Mouse (Mus musculus): ENCODE results near the gene Zfp592. TPM values are rescaled to one million over a fixed set of nuclear protein-coding genes. Genes with fewer than 3 reads are reported as not detected.

The Zfp592 gene
- polyA plus RNA-seq, 1 experiment from 2014 or later, result 11.9 TPM

GRCm38 (mm10) chr7:81025751-81026150, 32.3 kb downstream of the Zfp592 start:
- no peak overlapping the region for H3K4me3 ChIP-seq
- H3K9me3 ChIP-seq (replicated peaks), result no peaks in the 10 kb centered on the region
- peaks cover 89% of the 10 kb centered on the region for H3K36me3 ChIP-seq
- peaks cover 30% of the 10 kb centered on the region for H3K4me1 ChIP-seq
- 80% methylated on average over 2 of the region's 2 CpGs for WGBS (ENCODE audit: insufficient replicate concordance)
- H3K27ac ChIP-seq, result no peak overlapping the region
- H3K27me3 ChIP-seq (replicated peaks), result no peaks in the 10 kb centered on the region
- no peak for ATAC-seq
- no peak overlapping the region for H3K9ac ChIP-seq
- H3K4me2 ChIP-seq, result no peak overlapping the region

GRCm38 (mm10) chr7:81039711-81040110, 46.2 kb downstream of the Zfp592 start:
- Histone ChIP-seq H3K9ac (no peak overlapping the region), H3K27ac (no peak overlapping the region), H3K4me1 (no peaks in the 10 kb centered on the region), H3K4me2 (no peak overlapping the region), H3K36me3 (peaks cover 91% of the 10 kb centered on the region), H3K4me3 (no peak overlapping the region), H3K27me3 (replicated peaks) (no peaks in the 10 kb centered on the region), H3K9me3 (replicated peaks) (no peaks in the 10 kb centered on the region)
- WGBS (ENCODE audit: insufficient replicate concordance), result 70% methylated on average over 2 of the region's 2 CpGs
- no peak for ATAC-seq

- ATAC-seq, result no peak
- H3K27ac ChIP-seq, result no peak overlapping the region
- no peaks in the 10 kb centered on the region for H3K9me3 ChIP-seq (replicated peaks)
- H3K4me1 ChIP-seq, result no peaks in the 10 kb centered on the region
- no peaks in the 10 kb centered on the region for H3K27me3 ChIP-seq (replicated peaks)
- no peak overlapping the region for H3K9ac ChIP-seq
- H3K4me2 ChIP-seq, result no peak overlapping the region
- H3K4me3 ChIP-seq, result no peak overlapping the region
- 77% methylated on average over 5 of the region's 5 CpGs for WGBS (ENCODE audit: insufficient replicate concordance)
- peaks cover 63% of the 10 kb centered on the region for H3K36me3 ChIP-seq
Measured at GRCm38 (mm10) chr7:81043023-81043620, 49.6 kb downstream of the Zfp592 start.

GRCm38 (mm10) chr7:81047847-81048246, 54.4 kb downstream of the Zfp592 start:
- Histone ChIP-seq H3K4me1 (no peaks in the 10 kb centered on the region), H3K27me3 (replicated peaks) (no peaks in the 10 kb centered on the region), H3K9ac (no peak overlapping the region), H3K9me3 (replicated peaks) (no peaks in the 10 kb centered on the region), H3K4me3 (no peak overlapping the region), H3K4me2 (no peak overlapping the region), H3K36me3 (peaks cover 16% of the 10 kb centered on the region), H3K27ac (no peak overlapping the region)
- WGBS (ENCODE audit: insufficient replicate concordance), result 72% methylated on average over 3 of the region's 3 CpGs
- ATAC-seq, result no peak

- Histone ChIP-seq H3K27me3 (replicated peaks) (no peaks in the 10 kb centered on the region), H3K36me3 (peaks cover 9% of the 10 kb centered on the region), H3K27ac (no peak overlapping the region), H3K9me3 (replicated peaks) (no peaks in the 10 kb centered on the region), H3K4me3 (no peak overlapping the region), H3K4me1 (no peaks in the 10 kb centered on the region), H3K9ac (no peak overlapping the region), H3K4me2 (no peak overlapping the region)
- no peak for ATAC-seq
- 75% methylated on average over 2 of the region's 2 CpGs for WGBS (ENCODE audit: insufficient replicate concordance)
Measured at GRCm38 (mm10) chr7:81048513-81048912, 55.0 kb downstream of the Zfp592 start.

- H3K9me3 ChIP-seq (replicated peaks), result no peaks in the 10 kb centered on the region
- no peak overlapping the region for H3K9ac ChIP-seq
- no peak overlapping the region for H3K27ac ChIP-seq
- no peak for ATAC-seq
- no peak overlapping the region for H3K4me3 ChIP-seq
- H3K27me3 ChIP-seq (replicated peaks), result no peaks in the 10 kb centered on the region
- WGBS (ENCODE audit: insufficient replicate concordance), result 59% methylated on average over 5 of the region's 5 CpGs
- no peaks in the 10 kb centered on the region for H3K36me3 ChIP-seq
- no peak overlapping the region for H3K4me2 ChIP-seq
- H3K4me1 ChIP-seq, result no peaks in the 10 kb centered on the region
Measured at GRCm38 (mm10) chr7:81049966-81050365, 56.5 kb downstream of the Zfp592 start.

GRCm38 (mm10) chr7:81055709-81056370, 62.4 kb downstream of the Zfp592 start:
- H3K27me3 ChIP-seq (replicated peaks), result no peaks in the 10 kb centered on the region
- no peaks in the 10 kb centered on the region for H3K9me3 ChIP-seq (replicated peaks)
- WGBS (ENCODE audit: insufficient replicate concordance), result 75% methylated on average over 11 of the region's 11 CpGs
- H3K4me1 ChIP-seq, result peaks cover 36% of the 10 kb centered on the region
- H3K36me3 ChIP-seq, result no peaks in the 10 kb centered on the region
- ATAC-seq, result no peak
- H3K27ac ChIP-seq, result no peak overlapping the region
- no peak overlapping the region for H3K4me2 ChIP-seq
- no peak overlapping the region for H3K9ac ChIP-seq
- H3K4me3 ChIP-seq, result no peak overlapping the region

GRCm38 (mm10) chr7:81057471-81057870, 64.0 kb downstream of the Zfp592 start, which contains the start of gene Alpk3:
TSS of gene Alpk3 (plus strand) at chr7:81057600.
- Histone ChIP-seq H3K36me3 (no peaks in the 10 kb centered on the region), H3K4me3 (peak within 1 kb of the TSS; percentile 44), H3K27me3 (replicated peaks) (no peaks in the 10 kb centered on the region), H3K4me1 (peaks cover 36% of the 10 kb centered on the region), H3K4me2 (peak within 1 kb of the TSS; percentile 81), H3K27ac (peak within 1 kb of the TSS; percentile 72), H3K9ac (peak within 1 kb of the TSS; percentile 59), H3K9me3 (replicated peaks) (no peaks in the 10 kb centered on the region)
- ATAC-seq, result peak; percentile 83
- WGBS (ENCODE audit: insufficient replicate concordance), result 14% methylated on average over 26 of the region's 27 CpGs

- Histone ChIP-seq H3K4me1 (peaks cover 36% of the 10 kb centered on the region), H3K4me3 (peak overlapping the region; percentile 44), H3K4me2 (peak overlapping the region; percentile 81), H3K27me3 (replicated peaks) (0 out of 2 replicates have a peak, but pooled peaks cover 5% of the 10 kb centered on the region), H3K9ac (peak overlapping the region; percentile 59), H3K36me3 (no peaks in the 10 kb centered on the region), H3K9me3 (replicated peaks) (no peaks in the 10 kb centered on the region), H3K27ac (peak overlapping the region; percentile 72)
- WGBS (ENCODE audit: insufficient replicate concordance), result 25% methylated on average over 6 of the region's 6 CpGs
- peak; percentile 93 for ATAC-seq
Measured at GRCm38 (mm10) chr7:81057901-81058711, 64.6 kb downstream of the Zfp592 start.

GRCm38 (mm10) chr7:81058712-81059154, 65.3 kb downstream of the Zfp592 start:
- Histone ChIP-seq H3K9ac (peak overlapping the region; percentile 59; the same call in 1 of the 2 replicates), H3K27ac (peak overlapping the region; percentile 72), H3K4me1 (peaks cover 36% of the 10 kb centered on the region), H3K4me2 (peak overlapping the region; percentile 81), H3K27me3 (replicated peaks) (0 out of 2 replicates have a peak, but pooled peaks cover 9% of the 10 kb centered on the region), H3K4me3 (no peak overlapping the region), H3K9me3 (replicated peaks) (no peaks in the 10 kb centered on the region), H3K36me3 (no peaks in the 10 kb centered on the region)
- 25% methylated on average over 9 of the region's 9 CpGs for WGBS (ENCODE audit: insufficient replicate concordance)
- ATAC-seq, result no peak

- H3K9ac ChIP-seq, result no peak overlapping the region
- no peak overlapping the region for H3K4me3 ChIP-seq
- H3K9me3 ChIP-seq (replicated peaks), result no peaks in the 10 kb centered on the region
- peaks cover 36% of the 10 kb centered on the region for H3K4me1 ChIP-seq
- H3K36me3 ChIP-seq, result no peaks in the 10 kb centered on the region
- ATAC-seq, result no peak
- no peak overlapping the region for H3K27ac ChIP-seq
- 0 out of 2 replicates have a peak, but pooled peaks cover 14% of the 10 kb centered on the region for H3K27me3 ChIP-seq (replicated peaks)
- H3K4me2 ChIP-seq, result no peak overlapping the region
- 66% methylated on average over 5 of the region's 5 CpGs for whole genome bisulfite sequencing (ENCODE audit: insufficient replicate concordance)
Measured at GRCm38 (mm10) chr7:81059388-81059787, 65.9 kb downstream of the Zfp592 start.

- Histone ChIP-seq H3K4me2 (no peak overlapping the region), H3K9me3 (replicated peaks) (no peaks in the 10 kb centered on the region), H3K4me1 (peaks cover 36% of the 10 kb centered on the region), H3K9ac (no peak overlapping the region), H3K36me3 (no peaks in the 10 kb centered on the region), H3K27ac (no peak overlapping the region), H3K27me3 (replicated peaks) (0 out of 2 replicates have a peak, but pooled peaks cover 14% of the 10 kb centered on the region), H3K4me3 (no peak overlapping the region)
- no peak for ATAC-seq
- WGBS (ENCODE audit: insufficient replicate concordance), result 53% methylated on average over 2 of the region's 2 CpGs
Measured at GRCm38 (mm10) chr7:81060908-81061307, 67.4 kb downstream of the Zfp592 start.

Measured in liver, embryonic 12.5 days (tissue).